Mouse (Mus musculus) heart, adult 8-10 months (tissue): ENCODE results near the gene Dhx32. TPM values are rescaled to one million over a fixed set of nuclear protein-coding genes. Genes with fewer than 3 reads are reported as not detected.

Experiments
- total RNA-seq, 4 experiments: library from RNA; stranded (reverse); gene quantifications; 2 replicates each; pipeline ENCODE4 v1.2.4; 2022

Gene Dhx32
- total RNA-seq, 4 experiments from 2014 or later: 42.9 to 61.1 (median 50.7) TPM

Other genes with a start within 250 kb of the Dhx32 start
- not detected for gene Tex36, start 180.6 kb downstream of the Dhx32 start, total RNA-seq
- 10 to 100 TPM in 3 of 4 experiments, 1 to 10 TPM in 1; 9.4 to 11.3 (median 10.7) TPM for gene Edrf1, start 145.2 kb downstream of the Dhx32 start, total RNA-seq
- gene Mmp21, start 102.7 kb downstream of the Dhx32 start, total RNA-seq: not detected
- gene Bccip, start 73.4 kb downstream of the Dhx32 start, total RNA-seq: 10 to 100 TPM; 48.8 to 59.6 (median 59.1) TPM
- gene Uros, start 72.7 kb downstream of the Dhx32 start, total RNA-seq: 10 to 100 TPM; 22.1 to 25.5 (median 23.2) TPM
- gene Fank1, start 5.9 kb downstream of the Dhx32 start, total RNA-seq: not detected